Mouse (Mus musculus): ENCODE measurements around the gene Cyb561d2. TPM values are rescaled to one million over a fixed set of nuclear protein-coding genes. Genes with fewer than 3 reads are reported as not detected.

The Cyb561d2 gene
- polyA plus RNA-seq (2017; shearing (Covaris generic)): 66.6 TPM

DNA sequence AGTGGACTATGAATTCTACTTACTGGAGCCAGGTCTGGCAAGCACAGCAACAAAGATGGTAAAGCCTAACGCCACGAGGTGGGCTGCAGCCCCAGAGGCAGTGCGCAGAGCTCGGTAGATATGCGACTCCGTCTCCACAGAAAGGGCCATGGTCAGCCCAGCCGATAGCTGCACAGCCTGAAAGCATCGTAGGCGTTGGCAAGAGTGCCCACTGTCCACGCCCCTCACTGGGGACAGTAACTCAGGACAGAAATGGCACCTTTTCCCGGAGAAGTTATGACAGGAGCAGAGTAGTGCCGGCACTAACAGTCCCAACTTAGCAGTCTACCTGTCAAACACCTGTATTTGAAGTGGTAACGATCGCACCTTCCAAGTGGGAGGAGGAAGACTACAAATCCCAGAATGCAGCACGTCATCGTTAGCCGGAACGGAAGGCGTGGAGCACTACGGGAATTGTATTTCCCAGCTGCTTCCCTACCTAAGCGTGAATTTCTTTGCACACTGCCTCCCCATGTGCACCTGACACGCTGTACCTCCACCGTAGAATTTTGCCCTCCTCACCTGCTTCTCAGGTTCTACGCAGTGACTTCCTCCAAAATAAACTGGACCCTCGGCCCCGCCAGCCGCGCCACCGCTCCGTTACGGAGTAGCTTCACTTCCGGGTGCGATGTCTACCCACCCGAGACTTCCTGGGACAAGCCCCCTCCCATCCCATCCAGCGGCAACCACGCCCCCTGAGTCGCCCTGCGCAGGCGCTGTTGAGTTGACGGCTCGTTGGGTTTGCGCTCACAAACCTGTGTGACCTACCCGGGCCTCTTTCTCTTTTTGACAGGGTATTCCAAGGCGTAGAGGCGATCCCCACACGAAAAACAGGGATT is at the start of gene Cyb561d2, which contains the start of gene Nprl2:
Cyb561d2 (minus strand) TSS at position 720 of the 878 bp plus-strand sequence.
Nprl2 (plus strand) TSS at position 753 of the 878 bp plus-strand sequence.

DNA sequence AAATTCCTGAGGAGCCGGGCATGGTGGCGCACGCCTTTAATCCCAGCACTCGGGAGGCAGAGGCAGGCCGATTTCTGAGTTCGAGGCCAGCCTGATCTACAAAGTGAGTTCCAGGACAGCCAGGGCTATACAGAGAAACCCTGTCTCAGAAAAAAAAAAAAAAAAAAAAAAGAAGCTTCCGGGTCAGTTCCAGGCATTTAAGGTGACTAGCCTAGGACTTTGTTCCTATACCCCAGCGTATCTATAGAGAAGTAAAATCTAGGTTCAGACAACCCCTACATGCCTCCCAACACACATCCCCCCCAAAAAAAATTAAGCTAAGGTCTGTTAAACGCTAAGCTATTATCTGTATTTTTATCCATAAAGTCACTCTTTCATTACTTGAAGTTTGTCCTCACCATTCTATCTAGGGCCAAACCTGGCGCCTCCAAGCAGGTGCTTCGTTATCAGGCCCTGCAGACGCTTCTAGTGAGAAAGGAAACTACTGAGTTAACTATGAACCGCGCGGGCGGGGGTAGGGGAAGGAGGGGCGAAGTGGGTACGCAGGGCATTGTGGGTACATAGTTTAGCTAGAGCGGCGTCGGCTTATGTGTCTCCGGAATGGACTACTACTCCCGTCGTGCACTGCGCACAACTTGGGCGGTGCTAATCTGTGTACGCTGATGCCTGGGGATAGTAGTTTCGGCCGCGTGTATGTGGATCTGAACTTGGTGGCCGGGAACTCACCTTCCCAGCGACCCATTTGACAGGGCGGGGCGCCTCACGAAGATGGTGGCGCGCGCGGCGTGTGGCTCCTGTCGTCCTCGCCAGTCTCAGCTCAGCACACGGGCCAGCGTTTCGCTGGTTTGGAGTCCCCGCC is 45.2 kb upstream of the Cyb561d2 start, which contains the start of gene Ifrd2:
Ifrd2 (plus strand) TSS at position 669 of the 859 bp plus-strand sequence.

DNA sequence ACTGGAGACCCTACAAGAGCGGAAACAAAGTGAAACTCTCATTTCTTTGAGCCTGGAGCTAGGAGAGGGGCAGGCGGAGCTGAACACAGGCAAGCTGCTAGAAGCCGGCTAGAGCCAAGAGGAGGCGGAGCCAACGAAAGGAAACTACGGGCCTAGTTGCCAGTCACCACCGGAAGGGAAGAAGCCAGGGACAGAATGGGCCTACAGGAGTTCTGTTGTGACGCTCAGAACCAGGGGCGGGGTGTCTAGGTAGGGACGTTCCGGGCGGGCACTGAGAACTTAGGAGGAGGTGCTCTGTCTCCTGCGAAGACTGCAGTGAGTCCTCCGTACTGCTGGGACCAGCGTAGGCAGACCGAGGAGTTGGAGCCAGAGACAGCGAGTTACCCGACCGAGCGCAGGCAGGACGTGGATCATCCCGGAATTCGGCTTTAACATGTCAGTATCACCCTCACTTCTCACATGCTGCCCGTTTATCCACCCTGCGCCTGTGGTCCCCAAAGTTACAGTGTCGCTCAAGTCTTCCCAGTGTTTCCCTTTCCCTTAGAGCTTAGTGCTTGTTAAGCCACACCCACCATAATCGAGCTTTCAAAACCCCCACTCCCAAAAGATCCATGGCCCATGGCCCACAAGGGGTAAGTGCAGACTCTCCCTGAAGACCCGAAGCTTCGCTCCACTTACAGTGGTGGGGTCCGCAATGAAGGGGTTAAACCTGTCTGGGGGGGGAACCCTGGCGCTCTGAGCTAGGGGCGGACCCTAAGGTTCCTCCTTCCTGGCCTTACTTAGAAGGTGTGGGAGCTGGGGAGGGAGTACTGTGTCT is 38.7 kb upstream of the Cyb561d2 start, which contains the start of gene Hyal3:
Hyal3 (plus strand) TSS at position 318 of the 817 bp plus-strand sequence.

DNA sequence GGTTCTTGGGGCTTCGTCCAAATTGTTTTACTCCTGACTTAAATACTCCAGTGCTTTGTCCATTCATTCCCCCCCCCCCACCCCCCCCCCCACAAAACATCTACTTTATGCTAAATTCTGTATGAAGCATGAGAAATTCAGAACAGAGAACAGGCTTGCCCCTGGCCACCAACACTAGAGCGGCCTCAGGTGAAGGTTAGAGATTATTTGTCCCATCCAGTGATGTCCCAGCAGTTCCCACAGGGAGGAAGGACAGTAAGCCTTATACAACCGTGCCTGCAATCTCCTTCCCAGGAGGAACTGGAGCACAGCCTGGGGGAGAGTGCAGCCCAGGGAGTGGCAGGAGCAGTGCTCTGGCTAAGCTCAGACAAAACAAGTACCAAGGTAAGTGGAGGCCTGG is 36.6 kb upstream of the Cyb561d2 start, which contains the start of gene Naa80:
Naa80 (plus strand) TSS at position 301 of the 400 bp plus-strand sequence.

DNA sequence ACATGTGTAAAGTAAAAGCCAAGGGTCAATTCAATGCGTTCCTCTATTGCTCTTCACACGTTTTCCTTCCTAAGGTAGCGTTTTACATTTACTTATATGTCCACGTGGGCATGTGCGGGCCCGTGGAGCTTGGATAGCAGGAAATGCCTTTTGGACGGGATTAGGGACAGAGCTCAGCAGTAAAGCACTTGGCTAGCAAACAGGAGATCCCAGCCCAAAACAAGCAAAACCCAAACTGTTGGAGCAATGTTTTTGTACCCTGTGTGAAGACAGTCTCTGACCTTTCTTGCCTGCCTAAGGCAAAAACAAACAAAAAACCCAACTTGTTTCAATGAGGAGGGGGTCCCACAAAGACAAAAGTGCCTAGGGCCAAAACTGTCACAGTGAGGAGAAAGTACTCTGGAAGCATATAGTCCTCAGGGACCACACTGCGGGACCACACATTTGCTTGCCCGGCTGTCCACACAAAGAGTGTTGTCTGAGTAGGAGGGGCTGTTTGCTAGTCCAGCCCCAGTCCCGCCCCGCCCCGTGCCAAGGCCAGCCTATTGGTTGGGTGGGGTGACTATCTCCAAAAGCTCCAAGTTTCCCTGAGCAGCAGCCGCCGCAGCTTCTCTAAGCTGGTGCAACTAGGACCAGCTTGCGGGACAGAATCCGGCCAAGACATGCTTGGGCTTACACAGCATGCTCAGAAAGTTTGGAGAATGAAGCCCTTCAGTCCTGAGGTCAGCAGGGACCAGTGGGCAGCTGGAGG is 34.5 kb upstream of the Cyb561d2 start, which contains the start of gene Hyal1:
Hyal1 (plus strand) TSS at position 571 of the 751 bp plus-strand sequence.

DNA sequence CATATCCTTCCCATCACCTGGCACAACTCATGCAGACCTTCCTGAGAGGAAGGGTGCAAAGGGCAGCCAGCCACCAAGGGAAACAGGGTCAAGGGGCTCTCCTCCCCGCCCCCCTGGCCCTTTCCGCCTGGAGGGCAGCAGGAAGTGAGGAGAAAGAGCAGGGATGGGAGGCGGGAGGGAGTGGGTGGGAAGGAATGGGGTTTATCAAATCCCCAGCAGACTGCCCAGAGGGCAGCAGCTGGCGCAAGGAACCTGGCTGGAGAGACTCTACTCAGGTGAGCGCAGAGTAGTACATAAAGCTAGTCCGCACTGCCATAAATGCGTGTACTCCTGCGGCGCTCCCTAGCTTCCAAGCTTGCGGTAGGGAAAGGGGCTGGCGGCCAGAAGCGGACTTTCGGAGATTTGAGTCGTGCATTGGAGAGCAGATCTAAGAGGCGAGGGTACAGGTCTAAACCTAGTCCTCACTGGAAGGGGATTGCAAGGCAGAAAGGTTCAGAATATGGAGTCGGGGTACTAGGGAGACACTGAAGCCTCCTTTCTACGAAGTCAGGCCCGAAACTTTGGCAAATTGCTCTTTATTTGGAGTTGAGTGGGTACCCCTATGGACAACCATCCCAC is 25.8 kb upstream of the Cyb561d2 start, which contains the start of gene Hyal2:
Hyal2 (plus strand) TSS at position 244 of the 618 bp plus-strand sequence.

DNA sequence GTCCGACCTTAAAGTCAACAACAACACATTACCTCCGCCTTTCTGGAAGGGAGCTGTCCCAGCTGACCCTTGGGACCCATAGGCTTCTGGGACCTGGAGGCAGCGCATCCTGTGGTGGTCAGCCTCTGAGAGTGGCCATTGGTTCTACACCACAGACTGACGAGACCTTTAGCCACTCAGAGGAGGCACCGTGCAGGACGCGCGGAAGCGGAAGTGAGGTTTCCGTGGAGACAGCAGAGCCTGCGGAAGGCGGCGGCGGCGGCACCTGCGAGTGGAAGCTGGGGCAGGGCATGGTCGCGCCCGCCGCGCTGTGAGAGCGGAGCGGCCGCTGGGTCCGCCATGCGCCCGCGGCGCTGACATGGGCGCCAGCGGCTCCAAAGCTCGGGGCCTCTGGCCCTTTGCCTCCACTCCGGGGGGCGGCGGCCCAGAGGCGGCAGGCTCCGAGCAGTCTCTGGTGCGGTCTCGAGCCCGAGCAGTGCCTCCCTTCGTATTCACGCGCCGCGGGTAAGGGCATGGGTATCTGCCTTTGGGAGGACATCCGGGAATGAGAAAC is 21.1 kb upstream of the Cyb561d2 start, which contains the start of gene Tusc2:
Tusc2 (plus strand) TSS at position 227 of the 553 bp plus-strand sequence.

DNA sequence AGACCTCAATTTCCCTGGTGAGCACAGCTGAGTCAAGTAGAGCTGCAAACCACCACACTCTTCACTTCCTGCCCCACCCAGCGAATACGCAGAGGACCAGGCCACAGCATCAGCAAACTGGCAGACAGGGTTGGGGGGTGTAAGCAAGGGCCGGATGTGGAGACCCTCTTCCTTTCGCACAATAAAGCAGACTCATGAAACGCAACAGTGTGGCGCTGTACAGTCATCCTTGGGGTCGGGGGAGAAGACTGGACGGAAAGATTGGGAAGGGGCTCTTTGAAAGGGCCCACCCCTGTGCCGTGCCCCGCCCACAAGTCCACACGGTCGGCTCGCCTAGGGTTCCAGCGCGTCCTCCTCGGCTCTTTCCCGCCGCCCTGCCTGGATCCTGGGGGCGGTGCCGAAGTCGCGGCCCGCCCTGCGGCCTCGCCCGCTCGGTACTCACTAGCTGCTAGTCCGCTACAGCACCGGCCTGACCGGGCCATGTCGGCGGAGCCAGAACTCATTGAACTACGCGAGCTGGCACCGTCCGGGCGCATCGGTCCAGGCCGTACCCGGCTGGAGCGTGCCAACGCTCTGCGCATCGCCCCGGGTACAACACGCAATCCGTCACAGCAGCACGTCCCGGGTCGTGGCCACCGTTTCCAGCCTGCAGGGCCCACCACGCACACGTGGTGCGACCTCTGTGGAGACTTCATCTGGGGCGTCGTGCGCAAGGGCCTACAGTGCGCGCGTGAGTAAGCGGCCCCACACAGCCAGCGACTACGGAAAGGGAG is 9.3 kb upstream of the Cyb561d2 start, which contains the start of gene Rassf1:
Rassf1 (plus strand) TSS at position 439 of the 773 bp plus-strand sequence.

DNA sequence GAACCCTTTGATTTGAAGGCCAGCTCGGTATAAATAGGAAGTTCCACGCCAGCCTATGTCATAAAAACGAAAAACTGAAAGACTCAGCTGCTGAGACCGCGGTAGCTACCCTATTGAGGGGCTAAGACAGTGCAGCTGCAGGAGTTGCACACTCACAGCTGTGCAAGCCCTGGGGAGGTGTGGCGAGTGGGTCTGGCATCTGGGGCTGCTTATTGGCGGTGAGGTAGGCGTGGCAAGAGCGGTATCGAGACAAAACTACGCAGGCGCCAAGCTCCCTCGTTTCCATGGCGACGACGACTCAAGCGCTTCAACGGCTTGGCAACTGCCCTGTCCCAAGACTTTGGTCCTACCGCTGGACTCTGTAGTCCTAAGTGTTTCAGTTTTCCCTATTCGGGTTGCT is 5.0 kb upstream of the Cyb561d2 start, which contains the start of gene Zmynd10:
Zmynd10 (plus strand) TSS at position 273 of the 400 bp plus-strand sequence.

DNA sequence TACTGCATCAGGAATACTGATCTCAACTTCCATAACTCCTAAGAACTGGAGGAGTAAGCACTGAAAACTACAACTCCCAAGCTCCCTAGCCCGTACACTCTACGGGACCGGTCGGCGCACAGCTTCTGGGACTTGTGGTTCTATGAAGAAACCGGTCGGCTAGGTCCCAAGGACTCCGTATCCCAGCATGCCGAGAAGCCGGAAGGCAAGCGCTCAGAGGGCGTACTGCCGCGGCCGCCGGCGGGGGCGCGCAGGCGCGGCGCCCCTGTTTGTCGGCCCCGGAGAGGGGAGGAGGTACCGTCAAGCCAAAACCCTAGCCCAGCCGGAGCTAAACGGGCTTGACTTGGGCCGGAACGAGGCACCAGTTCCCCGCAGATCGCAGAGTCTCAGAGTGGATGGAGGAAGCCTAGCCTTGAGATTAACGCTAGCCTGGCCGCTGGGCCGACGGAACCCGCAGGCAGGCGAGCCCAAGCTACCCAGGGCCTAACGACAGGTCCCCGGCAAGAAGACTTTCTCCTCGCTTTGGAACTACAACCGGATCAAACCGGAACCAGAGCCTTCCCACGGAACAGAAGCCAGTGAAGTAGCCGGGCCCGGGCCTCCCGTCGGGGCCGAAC is 8.1 kb downstream of the Cyb561d2 start, which contains the start of gene Tmem115:
Tmem115 (plus strand) TSS at position 155 of the 617 bp plus-strand sequence.

Other genes with a start within 250 kb of the Cyb561d2 start
- gene Cish, start 246.2 kb downstream of the Cyb561d2 start, polyA plus RNA-seq (2017; shearing (Covaris generic)): 255 TPM
- 33.8 TPM for gene Hemk1, start 203.8 kb downstream of the Cyb561d2 start, polyA plus RNA-seq (2017; shearing (Covaris generic))
- 2.6 TPM for gene 6430571L13Rik, start 201.6 kb downstream of the Cyb561d2 start, polyA plus RNA-seq (2017; shearing (Covaris generic))
- gene Cacna2d2, start 142.6 kb downstream of the Cyb561d2 start, polyA plus RNA-seq (2017; shearing (Covaris generic)): 1.0 TPM
- 54.4 TPM for gene Tmem115, start 8.2 kb downstream of the Cyb561d2 start, polyA plus RNA-seq (2017; shearing (Covaris generic))
- 64.2 TPM for gene Nprl2, start within 50 bp of the Cyb561d2 start, polyA plus RNA-seq (2017; shearing (Covaris generic))
- 3.3 TPM for gene Zmynd10, start 5.1 kb upstream of the Cyb561d2 start, polyA plus RNA-seq (2017; shearing (Covaris generic))
- 88.1 TPM for gene Rassf1, start 9.4 kb upstream of the Cyb561d2 start, polyA plus RNA-seq (2017; shearing (Covaris generic))
- gene Tusc2, start 21.1 kb upstream of the Cyb561d2 start, polyA plus RNA-seq (2017; shearing (Covaris generic)): 9.4 TPM
- 16.6 TPM for gene Hyal2, start 25.8 kb upstream of the Cyb561d2 start, polyA plus RNA-seq (2017; shearing (Covaris generic))
- gene Hyal1, start 34.7 kb upstream of the Cyb561d2 start, polyA plus RNA-seq (2017; shearing (Covaris generic)): 6.5 TPM
- gene Naa80, start 36.7 kb upstream of the Cyb561d2 start, polyA plus RNA-seq (2017; shearing (Covaris generic)): 23.5 TPM
- 0.65 TPM for gene Hyal3, start 38.6 kb upstream of the Cyb561d2 start, polyA plus RNA-seq (2017; shearing (Covaris generic))
- gene Ifrd2, start 45.4 kb upstream of the Cyb561d2 start, polyA plus RNA-seq (2017; shearing (Covaris generic)): 23.7 TPM
- not detected for gene Sema3b, start 67.0 kb upstream of the Cyb561d2 start, polyA plus RNA-seq (2017; shearing (Covaris generic))
- 271 TPM for gene Gnai2, start 93.2 kb upstream of the Cyb561d2 start, polyA plus RNA-seq (2017; shearing (Covaris generic))
- not detected for gene Slc38a3, start 127.3 kb upstream of the Cyb561d2 start, polyA plus RNA-seq (2017; shearing (Covaris generic))
- 0.50 TPM for gene Gnat1, start 137.5 kb upstream of the Cyb561d2 start, polyA plus RNA-seq (2017; shearing (Covaris generic))
- gene Sema3f, start 168.3 kb upstream of the Cyb561d2 start, polyA plus RNA-seq (2017; shearing (Covaris generic)): not detected
- gene Rbm5, start 228.8 kb upstream of the Cyb561d2 start, polyA plus RNA-seq (2017; shearing (Covaris generic)): 359 TPM